Mouse (Mus musculus) yolk sac, embryonic 10.5 days (tissue): ENCODE results near the gene Wdr38.
"Not testable (repeated sequence)": the region's sequence is repeated elsewhere in the genome, so short reads cannot be mapped to it uniquely, and the experiment has no call there.

ENCODE experiments used
- DNase-seq: peaks from one replicate; pipeline ENCODE4 v3.0.0-alpha.2; 2017; ENCODE audit warnings: low spot score

Wdr38 gene

GRCm38 (mm10) chr2:38992452-38992851, 4.8 kb upstream of the Wdr38 start:
- no peak for DNase-seq

- DNase-seq = no peak
Measured at GRCm38 (mm10) chr2:38999381-38999780, 2.1 kb downstream of the Wdr38 start.

DNA sequence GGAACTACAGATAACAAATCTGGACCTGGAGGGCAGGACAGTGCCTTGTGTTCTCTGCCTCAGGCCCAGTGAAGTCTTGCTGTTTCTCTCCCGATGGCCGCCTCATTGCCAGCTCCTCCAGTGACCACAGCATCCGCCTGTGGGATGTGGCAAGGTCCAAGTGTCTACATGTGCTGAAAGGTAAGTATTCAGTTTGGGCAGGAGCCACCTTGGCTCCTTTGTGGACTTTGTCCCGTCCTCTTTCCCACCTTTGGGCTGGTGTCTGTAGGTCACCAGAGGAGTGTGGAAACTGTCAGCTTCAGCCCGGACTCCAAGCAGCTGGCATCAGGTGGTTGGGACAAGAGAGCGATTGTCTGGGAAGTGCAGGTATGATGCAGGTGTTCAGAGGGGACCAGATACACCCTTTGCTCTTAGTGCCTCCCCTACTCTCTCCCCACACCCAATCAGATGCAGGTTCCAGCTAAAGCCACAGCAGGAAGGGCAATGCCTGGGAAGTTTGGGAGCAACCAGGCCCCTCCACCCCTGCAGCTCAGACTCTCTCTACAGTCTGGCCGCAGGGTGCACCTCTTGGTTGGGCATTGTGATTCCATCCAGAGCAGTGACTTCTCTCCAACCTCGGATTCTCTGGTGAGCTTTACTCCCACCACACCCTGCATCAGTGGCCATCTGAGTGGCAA, 2.8 kb downstream of the Wdr38 start:
- DNase-seq = peak; percentile 29

DNA sequence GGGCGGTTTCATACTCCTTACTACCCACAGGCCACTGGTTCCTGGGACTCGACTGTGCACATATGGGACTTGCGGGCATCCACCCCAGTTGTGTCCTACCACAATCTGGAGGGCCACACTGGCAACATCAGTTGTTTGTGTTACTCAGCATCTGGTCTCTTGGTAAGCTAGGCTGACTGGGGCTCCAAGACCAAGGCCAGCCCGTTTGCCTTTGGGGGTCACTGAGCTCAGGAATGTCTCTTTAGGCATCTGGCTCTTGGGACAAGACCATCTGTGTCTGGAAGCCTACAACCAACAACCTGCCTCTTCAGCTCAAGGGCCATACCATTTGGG, 3.3 kb downstream of the Wdr38 start:
- no peak for DNase-seq

DNA sequence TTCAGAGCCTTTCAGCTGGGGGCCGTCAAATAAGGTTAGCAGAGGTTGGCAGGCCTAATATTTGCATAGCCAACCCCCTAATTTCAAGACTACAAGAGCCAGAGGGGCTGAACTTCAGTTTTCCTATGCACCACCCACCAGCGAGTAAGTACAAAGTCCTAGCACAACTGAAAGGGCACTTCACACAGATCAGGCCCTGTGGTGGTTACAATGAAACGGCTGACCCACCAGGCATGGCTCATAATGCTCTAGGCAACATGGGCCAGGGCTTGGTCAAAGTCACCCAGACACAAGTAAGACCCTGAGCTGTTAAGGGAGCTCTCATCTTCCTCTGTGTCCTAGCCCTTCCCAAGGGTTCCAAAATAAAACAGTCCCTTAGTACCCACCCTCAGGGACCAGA, 4.6 kb downstream of the Wdr38 start:
- no peak for DNase-seq

DNA sequence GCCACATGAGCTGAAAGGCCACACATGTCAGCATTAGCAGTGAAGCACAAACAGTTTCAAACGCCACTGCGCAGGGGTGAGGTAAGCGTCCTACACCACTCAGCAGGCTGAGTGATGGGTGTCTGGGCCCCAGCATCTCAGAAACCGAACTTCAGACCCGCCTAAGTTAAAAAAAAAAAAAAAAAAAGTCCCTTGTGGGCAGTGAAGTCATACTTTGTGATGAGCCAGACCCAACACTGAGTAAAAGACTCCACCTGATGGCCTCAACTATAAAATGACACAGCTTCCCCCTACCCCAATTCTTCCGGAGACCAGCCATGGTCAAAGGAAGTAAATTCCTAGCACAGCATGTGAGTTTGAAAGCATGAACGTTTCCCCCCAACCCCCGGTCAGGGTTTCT, 5.8 kb downstream of the Wdr38 start:
- no peak for DNase-seq

DNA sequence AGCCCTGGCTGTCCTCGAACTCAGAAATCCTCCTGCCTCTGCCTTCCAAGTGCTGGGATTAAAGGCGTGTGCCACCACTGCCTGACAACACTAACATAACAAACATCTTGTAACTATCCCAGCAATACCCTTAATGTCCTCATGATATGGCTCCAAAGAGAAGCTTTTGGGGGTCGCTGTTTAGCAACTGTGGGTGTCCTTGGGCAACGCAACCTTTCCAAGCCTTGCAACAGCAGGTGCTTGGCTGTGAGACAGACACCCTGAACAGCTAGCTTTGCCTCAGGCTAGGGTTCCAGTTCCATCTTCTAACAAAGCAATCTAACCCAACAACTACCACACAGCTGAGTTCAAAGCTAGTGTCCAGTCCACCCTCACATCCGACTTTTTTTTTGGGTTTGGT, 6.2 kb downstream of the Wdr38 start:
- DNase-seq = no peak

- DNase-seq = peak; percentile 43
Measured at GRCm38 (mm10) chr2:39004372-39004771, 7.1 kb downstream of the Wdr38 start.

DNA sequence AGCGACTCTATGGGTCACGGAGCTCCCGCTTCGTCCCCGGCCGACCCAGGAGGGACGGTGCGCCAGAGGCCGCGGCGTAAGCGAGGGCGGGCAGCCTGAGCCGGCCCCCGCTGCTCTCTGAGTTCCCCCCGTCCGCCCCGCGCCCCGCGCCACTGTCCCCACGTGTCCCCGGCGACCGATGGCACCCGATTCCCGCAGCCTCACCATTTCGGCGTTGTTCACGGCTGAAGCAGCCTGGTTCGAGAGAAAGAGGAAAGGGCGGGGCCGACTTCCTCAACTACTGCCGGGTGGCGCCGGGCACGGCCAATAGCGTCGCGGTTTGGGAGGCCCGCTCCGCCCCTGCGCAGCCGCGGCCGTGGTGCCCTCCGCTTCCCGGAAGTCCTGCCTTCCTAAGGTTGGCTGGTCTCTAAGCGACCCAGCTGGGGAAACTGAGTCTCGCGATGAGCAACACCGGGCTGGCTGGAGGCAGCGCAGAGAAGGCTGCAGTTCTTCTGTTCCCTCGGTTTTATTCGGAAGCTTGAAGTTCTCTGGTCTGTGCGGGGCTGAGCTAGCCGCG, 7.7 kb downstream of the Wdr38 start, which contains the start of gene Arpc5l:
Gene Arpc5l (plus strand): TSS at position 469 of the 556 bp plus-strand sequence.
- DNase-seq = peak; percentile 89

- DNase-seq = peak; percentile 40
Measured at GRCm38 (mm10) chr2:39005574-39006079, 8.4 kb downstream of the Wdr38 start, which contains the start of gene Rpl35. TSS of gene Rpl35 (minus strand) at chr2:39005624.

- no peak for DNase-seq
Measured at GRCm38 (mm10) chr2:39006149-39006730, 9.0 kb downstream of the Wdr38 start.

DNA sequence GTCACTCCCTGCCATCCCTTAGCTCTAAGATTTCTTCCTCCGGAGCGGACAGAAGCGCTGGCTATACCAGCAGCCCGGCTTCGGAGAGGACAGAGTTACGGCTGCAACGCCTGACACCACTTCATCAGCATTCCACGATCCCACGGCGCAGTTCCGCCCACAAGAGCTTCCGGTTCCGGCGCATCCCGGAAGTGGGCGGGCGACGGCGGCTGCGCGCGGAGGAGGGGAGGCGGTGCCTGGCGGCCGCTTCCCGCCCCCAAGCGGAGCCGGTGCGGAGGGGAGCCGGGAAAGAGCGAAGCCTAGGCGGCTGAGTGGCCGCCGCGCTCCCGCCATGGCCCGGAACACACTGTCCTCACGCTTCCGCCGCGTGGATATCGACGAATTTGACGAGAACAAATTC, 10.6 kb downstream of the Wdr38 start:
- DNase-seq = peak; percentile 93

- no peak for DNase-seq
Measured at GRCm38 (mm10) chr2:39008350-39008851, 11.1 kb downstream of the Wdr38 start.

- DNase-seq = no peak
Measured at GRCm38 (mm10) chr2:39008954-39009365, 11.7 kb downstream of the Wdr38 start.

- not testable (repeated sequence) for DNase-seq
Measured at GRCm38 (mm10) chr2:39010144-39010543, 12.9 kb downstream of the Wdr38 start.

- no peak for DNase-seq
Measured at GRCm38 (mm10) chr2:39011264-39011663, 14.0 kb downstream of the Wdr38 start.

DNA sequence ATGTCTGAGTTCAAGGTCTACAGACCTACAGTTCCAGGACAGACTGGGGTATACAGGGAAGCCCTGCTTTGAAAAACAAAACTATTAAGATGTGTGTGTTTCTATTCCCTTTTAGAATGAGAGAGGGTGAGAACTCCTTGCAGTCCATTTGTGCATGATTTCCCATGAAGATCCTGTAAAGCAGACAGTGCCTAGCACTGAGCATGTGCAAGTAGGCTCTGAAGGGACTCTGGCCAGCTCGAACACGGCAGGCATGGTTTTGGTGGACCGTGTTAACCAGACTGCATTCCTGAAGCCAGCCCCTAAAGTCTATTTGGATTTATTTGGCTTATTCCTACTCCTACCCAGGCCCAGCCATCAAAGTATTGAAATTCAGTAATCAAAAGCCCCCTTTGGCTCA, 14.7 kb downstream of the Wdr38 start:
- DNase-seq = no peak

DNA sequence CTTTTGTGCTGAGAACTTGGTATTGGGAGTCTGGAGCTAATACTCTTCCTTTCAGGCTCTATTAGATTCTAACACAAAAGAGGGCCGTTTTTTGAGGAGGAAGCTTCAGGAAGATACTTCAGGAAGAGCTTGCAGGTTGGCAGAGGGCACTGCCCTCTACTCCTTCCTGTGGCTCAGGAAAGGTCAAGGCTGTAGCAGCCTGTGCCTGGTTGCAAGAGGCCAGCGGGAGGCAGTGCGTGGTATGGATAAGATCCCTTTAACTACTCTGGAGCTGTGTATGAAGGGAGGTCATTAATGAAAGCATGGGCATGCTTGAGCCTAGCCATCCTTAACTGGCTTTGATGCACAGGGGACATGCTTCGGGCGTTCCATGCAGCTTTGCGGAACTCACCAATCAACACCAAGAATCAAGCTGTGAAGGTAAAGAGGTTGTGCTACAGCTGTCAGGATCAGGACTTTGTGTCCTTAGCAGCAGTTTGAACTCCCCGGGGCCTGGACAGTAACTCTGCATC, 15.5 kb downstream of the Wdr38 start:
- DNase-seq = no peak

DNA sequence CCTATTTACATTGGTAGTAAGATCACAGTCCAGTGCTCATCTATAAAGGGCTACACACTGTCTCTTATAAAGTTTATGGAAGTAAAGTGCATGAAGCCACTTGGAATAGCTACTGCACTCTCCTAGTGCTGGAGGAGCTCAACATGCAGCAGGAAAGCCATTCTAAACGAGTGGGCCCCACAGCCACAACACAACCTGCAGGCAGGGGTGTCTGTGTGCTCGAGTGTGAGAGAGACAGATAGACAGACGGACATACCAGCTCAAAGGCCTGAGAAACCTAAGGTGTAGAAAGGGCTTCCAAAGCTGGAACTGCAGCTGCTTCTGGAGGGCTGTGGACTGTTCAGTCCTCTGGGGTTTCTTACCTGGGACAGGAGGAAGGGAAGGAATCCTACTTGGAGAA, 19.3 kb downstream of the Wdr38 start:
- DNase-seq = no peak

- no peak for DNase-seq
Measured at GRCm38 (mm10) chr2:39020004-39020403, 22.7 kb downstream of the Wdr38 start.

DNA sequence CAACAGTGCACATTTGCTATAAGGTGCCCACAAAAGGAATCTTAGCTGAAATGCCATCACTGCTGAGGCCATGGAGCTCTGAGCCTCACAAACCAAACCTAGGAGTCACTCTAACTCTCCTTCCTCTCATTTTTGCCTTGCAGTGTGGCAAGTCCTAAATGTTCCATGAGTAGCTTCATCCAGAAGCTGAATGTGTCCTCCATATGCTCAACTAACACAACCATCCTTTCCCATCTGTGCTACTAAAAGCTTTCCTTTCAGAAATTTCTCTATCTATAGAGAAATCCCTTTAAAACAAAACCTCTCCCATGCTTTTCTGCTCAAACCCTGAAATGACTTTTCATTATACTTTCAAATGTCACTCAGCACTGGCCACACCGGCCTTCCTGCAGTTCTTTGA, 34.3 kb downstream of the Wdr38 start:
- DNase-seq = no peak

DNA sequence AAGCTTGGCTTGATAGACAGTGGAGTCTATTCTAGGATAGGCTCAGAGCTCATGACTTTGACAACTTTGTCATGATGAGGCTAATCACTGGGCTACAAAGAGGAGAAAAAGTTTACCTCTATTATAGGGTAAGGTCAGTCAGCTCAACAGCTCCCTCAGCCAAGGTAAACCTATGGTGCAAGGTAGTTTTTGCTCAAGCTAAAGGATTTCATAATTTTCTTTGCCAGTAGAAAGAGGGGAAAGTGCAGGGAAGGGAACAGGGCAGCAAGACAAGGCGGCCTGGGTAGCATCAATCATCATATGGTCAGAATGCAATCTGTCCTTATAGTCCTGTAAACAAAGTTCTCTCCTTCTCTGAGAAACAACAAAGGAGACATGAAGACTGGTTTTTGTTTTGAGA, 42.9 kb downstream of the Wdr38 start:
- no peak for DNase-seq

GRCm38 (mm10) chr2:39048515-39048914, 51.2 kb downstream of the Wdr38 start:
- DNase-seq = no peak
